Mouse (Mus musculus): ENCODE data around the gene Aldh1a1. TPM values are rescaled to one million over a fixed set of nuclear protein-coding genes. Genes with fewer than 3 reads are reported as not detected.

Aldh1a1 gene
- total RNA-seq, 2 experiments from 2014 or later, result 50.4 to 53.8 TPM

DNA sequence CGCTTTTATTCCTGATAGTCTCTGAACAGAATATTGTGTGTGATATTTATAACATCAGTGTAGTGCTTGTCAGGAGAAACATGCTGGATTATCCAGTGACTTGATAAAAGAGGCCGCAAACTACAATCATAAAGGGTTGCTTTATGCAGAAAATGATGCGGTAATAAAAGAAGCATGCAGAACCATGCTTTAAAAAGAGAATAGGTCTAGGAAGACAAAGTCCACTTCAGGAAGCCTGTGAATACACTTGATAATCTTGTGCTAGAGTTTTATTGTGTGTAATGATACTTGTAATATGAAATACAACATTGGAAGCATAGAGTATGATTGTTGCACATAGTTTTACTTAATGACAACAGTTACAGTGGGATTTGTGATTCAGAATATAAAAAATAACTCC lies 54.5 kb downstream of the Aldh1a1 start:
- DNase-seq (ENCODE audit: low spot score in 2 of 2), result no peak
- intact Hi-C loops (cut with DNase I), result no loop called here

DNA sequence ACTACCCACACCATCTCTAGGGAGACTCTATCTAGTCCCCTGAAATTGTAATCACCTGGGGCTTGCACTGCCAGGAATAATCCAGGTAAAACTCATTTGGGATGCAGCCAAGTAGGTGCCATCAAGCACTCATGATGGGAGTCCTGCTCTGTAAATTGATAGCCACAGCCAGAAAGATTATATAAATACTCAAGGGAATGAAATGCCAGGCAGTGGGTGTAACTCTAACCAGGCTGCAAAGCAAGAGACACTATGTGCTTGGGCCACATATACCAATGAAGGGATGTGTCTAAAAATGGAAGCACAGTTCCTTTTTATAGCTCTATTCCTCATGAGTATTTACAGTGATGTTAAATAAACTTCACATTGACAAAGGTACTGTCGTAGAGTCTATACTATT lies 56.9 kb downstream of the Aldh1a1 start:
- intact Hi-C loops (cut with DNase I), result no loop called here
- no peak for DNase-seq (ENCODE audit: low spot score in 2 of 2)

GRCm38 (mm10) chr19:20555365-20555764 lies 62.9 kb downstream of the Aldh1a1 start:
- intact Hi-C loops (cut with DNase I), result no loop called here
- no peak for DNase-seq (ENCODE audit: low spot score in 2 of 2)

- no peak for DNase-seq (ENCODE audit: low spot score in 2 of 2)
- intact Hi-C loops (cut with DNase I), result no loop called here
These were observed 64.7 kb downstream of the Aldh1a1 start for GRCm38 (mm10) chr19:20557211-20557610.

DNA sequence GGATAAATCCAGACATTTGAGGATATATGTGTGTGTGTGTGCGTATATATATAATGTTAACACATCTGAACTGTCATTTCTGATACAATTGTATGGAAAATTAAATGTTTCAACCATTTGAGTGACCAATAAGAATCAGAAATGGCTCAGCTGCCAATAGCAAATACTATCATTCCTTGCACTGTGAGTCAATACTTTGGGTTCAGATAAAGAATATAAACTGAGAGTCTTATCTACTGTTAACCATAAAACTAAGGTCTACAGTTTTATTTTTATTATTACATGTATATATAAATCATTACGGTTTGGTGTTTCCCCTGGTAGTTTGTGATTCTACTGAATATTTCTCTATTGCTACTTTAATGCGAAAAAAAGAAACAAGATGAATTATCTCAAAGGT lies 65.6 kb downstream of the Aldh1a1 start:
- intact Hi-C loops (cut with DNase I), result no loop called here

DNA sequence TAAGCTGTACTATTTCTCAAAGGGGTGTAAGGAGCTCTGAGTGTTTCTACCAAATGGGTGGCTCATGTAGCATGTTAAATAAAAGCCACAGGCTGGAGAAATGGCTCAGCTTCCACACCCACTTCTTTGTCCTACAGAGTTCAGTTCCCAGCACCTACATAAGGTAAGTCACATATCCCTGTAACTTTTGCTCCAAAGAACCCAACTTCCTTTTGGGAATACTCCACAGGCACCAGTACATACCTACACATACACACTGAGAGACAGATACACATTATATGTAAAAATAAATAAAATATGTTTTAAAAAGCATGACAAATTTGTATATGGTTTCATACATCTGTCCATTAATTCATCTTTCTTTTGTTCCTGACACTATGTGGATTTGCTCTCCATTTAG lies 66.0 kb downstream of the Aldh1a1 start:
- intact Hi-C loops (cut with DNase I), result no loop called here
- no peak for DNase-seq (ENCODE audit: low spot score in 2 of 2)

More for the DNA sequence above, 65.6 kb downstream of the Aldh1a1 start:
- no peak for DNase-seq (ENCODE audit: low spot score in 2 of 2)

GRCm38 (mm10) chr19:20558952-20559351 lies 66.4 kb downstream of the Aldh1a1 start:
- no peak for DNase-seq (ENCODE audit: low spot score in 2 of 2)
- intact Hi-C loops (cut with DNase I), result no loop called here

DNA sequence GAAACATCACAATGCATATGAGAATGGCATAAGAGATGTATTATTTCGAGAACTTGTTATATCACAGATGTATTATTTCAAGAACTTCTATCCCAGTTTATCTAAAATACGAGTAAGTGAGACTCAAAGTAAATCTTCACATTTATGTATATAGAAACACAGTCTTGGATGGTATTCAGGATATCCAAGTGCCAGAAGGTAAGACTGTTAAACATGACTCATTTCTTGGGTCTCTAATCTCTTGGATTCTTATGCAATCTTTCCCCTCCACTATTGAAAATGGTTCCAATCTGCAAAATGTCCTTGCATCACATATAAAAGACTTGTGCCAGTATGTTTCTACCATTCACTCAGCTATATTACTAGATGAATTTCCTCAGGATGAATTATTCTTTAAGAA lies 67.4 kb downstream of the Aldh1a1 start:
- no peak for DNase-seq (ENCODE audit: low spot score in 2 of 2)
- intact Hi-C loops (cut with DNase I), result no loop called here

GRCm38 (mm10) chr19:20562396-20562795 lies 69.9 kb downstream of the Aldh1a1 start:
- intact Hi-C loops (cut with DNase I), result no loop called here
- no peak for DNase-seq (ENCODE audit: low spot score in 2 of 2)

- no peak for DNase-seq (ENCODE audit: low spot score in 2 of 2)
- intact Hi-C loops (cut with DNase I), result no loop called here
These were observed 73.8 kb downstream of the Aldh1a1 start for GRCm38 (mm10) chr19:20566294-20566693.

DNA sequence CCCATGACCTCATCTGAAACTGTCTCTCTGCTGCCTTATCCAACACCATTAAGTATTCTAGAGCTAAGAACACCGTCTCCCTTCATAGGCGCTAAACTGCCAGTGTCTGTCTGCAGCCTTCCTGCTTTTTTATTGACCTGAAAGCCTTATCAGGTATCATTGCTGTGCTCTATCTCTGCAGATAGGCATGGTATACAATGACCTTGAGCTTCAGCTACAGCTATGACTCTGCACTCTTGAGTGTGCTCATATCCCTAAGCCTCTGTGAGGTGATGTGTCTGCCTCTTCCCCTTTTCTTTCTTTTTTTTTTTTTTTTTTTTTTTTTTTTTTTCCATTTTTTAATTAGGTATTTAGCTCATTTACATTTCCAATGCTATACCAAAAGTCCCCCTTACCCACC lies 74.5 kb downstream of the Aldh1a1 start:
- intact Hi-C loops (cut with DNase I), result no loop called here

DNA sequence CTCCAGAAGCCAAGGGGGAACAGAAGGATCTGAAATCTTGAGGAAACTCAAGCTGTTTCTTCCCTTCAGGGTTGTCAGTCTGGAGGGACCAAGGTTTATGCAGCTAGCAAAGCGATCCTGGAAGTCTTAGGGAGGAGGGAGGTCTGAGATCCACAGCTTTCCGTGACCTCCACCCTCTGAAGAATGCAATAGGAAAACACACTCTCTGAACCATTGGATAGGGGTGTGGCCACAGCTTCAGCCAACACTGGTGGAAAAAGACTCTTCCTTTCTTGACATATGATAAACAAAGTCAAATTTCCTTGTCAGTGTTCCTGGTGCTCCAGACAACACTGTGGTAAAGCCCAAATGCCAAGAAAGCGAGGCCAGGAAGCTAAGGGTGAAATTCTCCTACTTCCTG lies 84.5 kb downstream of the Aldh1a1 start:
- no peak for DNase-seq (ENCODE audit: low spot score in 2 of 2)
- intact Hi-C loops (cut with DNase I), result no loop called here

More for the DNA sequence above, 74.5 kb downstream of the Aldh1a1 start:
- DNase-seq (ENCODE audit: low spot score in 2 of 2), result no peak

DNA sequence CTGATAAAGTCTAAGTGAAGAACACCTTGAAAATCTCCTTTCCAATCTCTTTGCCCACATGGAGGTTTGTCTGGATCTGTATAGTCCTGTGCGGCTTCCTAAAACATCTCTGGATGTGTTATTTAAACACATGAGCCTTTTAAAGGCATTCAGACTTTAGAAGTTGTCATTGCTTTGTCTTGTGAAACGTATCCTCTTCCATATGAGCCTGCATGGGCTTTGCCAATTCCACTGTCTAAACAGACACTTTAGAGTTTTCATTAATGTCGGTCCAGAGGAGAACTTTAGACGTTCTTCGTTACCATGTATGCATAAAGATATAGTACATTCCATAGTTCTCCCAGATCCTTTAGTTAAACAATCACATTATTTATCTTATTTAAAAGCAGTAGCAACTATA lies 84.9 kb downstream of the Aldh1a1 start:
- DNase-seq (ENCODE audit: low spot score in 2 of 2), result no peak
- intact Hi-C loops (cut with DNase I), result no loop called here

DNA sequence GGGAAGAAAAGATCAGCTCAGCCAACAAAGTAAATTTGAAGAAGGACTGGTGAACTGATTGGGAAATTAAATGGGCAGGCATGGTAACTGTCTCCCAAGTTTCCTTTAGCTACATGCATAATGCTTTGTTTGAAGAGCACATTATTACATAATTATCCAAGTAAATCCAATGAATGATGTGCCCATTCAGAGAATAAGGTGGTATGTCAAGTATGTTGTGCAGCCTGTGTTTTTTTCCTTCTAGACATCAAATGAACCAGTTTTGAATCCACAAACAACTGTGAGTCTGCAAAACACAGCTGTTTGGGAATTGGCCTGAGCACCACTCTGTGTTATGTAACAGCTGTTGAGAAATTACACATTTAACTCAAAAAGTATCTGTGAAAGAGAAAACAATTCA lies 107.4 kb downstream of the Aldh1a1 start:
- no peak for DNase-seq (ENCODE audit: low spot score in 2 of 2)
- intact Hi-C loops (cut with DNase I), result no loop called here

DNA sequence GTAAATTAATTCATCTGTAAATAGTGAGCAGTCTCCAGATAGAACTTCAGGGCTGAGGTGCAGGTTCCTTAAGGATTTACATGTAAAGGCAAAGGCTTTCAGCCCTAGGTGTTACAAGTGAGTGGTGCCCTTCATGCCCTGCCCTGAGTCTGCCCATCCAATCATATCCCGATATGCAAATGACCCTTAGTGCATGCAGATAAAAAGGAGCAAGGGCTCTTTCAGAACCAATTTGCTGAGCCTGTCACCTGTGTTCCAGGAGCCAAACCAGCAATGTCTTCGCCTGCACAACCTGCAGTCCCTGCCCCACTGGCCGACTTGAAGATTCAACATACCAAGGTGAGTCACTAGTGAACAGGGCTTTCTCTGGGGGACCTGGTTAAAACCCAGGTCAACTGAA lies 109.2 kb downstream of the Aldh1a1 start:
- intact Hi-C loops (cut with DNase I), result no loop called here
- DNase-seq (ENCODE audit: low spot score in 2 of 2), result no peak

GRCm38 (mm10) chr19:20603212-20603611 lies 110.7 kb downstream of the Aldh1a1 start:
- no peak for DNase-seq (ENCODE audit: low spot score in 2 of 2)
- intact Hi-C loops (cut with DNase I), result no loop called here

DNA sequence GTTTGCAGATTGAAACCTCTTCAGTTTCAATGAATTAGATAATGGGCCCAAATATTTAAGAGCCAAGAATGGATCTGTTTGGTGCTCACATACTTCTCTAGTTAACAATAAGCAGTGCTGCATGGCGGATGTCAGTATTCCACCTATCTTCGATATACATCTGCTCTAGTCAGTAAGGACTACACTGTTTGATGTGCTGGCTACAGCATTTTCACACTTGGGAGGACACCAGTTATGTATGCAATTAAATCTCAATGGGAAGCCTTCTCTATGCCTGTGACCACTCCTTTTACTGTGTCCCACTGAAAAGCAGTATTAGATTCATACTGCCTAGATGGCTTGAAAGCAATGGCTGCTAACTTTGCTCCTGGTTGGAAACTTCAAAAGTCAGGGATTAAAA lies 111.4 kb downstream of the Aldh1a1 start:
- intact Hi-C loops (cut with DNase I), result no loop called here
- DNase-seq (ENCODE audit: low spot score in 2 of 2), result no peak

GRCm38 (mm10) chr19:20614252-20614930 lies 121.9 kb downstream of the Aldh1a1 start:
- intact Hi-C loops (cut with DNase I), result no loop called here
- no peak for DNase-seq (ENCODE audit: low spot score in 2 of 2)

GRCm38 (mm10) chr19:20622434-20622833 lies 129.9 kb downstream of the Aldh1a1 start:
- DNase-seq (ENCODE audit: low spot score in 2 of 2), result no peak
- intact Hi-C loops (cut with DNase I), result no loop called here

- DNase-seq (ENCODE audit: low spot score in 2 of 2), result no peak
- intact Hi-C loops (cut with DNase I), result no loop called here
These were observed 130.9 kb downstream of the Aldh1a1 start for GRCm38 (mm10) chr19:20623416-20623815.

DNA sequence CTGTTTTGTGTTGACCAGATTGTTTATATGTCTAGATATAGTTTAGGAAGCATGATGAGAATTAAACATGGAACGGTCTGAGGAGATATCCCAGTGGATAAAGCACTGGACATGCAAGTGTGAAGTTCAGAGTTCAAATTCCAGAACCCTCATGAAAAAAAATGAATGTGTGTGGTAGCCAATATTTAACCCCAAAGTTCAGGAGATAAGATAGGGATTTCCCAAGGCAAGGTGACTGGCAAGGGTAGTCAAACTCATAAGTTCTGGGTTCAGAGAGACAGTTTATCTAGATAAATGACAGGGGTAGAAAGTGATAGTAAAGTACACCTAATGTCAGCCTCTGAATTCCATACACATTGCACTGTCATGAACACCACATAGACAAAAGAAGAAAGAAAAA lies 138.5 kb downstream of the Aldh1a1 start:
- intact Hi-C loops (cut with DNase I), result no loop called here
- DNase-seq (ENCODE audit: low spot score in 2 of 2), result no peak

Measured in left cerebral cortex, postnatal 36 days (tissue).